Mouse (Mus musculus): ENCODE measurements at regions not wholly inside any gene's neighbourhood (a gene's known extent, or its start where the extent isn't known, plus 50 kb on each side); places are given as distances from the start of the nearest gene placed in this dataset.

- H3K36me3 ChIP-seq (ENCODE audit: control insufficient read depth, insufficient read depth, low read length): no peaks in the 10 kb centered on the region
- H3K9ac ChIP-seq (ENCODE audit: low read depth, low read length): no peak overlapping the region
- no peaks in the 10 kb centered on the region for H3K27me3 ChIP-seq (ENCODE audit: control insufficient read depth, insufficient read depth, low read length)
- H3K27ac ChIP-seq (ENCODE audit: low read depth, low read length): no peak overlapping the region
- H3K4me1 ChIP-seq (ENCODE audit: control insufficient read depth, insufficient read depth, low read length): no peaks in the 10 kb centered on the region
- H3K4me3 ChIP-seq (ENCODE audit: low read depth, low read length): no peak overlapping the region
- no peak for ATAC-seq (replicated peaks; ENCODE audit: insufficient number of reproducible peaks, low FRiP score, low TSS enrichment)
- 72% methylated on average over 3 of the region's 3 CpGs for WGBS (ENCODE audit: insufficient replicate concordance)
- H3K4me2 ChIP-seq: no peak overlapping the region
- no peaks in the 10 kb centered on the region for H3K9me3 ChIP-seq (replicated peaks; ENCODE audit: control insufficient read depth, low read length)
Observed at GRCm38 (mm10) chr3:118084508-118084907, 215.8 kb upstream of the Snx7 start.

GRCm38 (mm10) chr3:118072363-118072762 lies 203.6 kb upstream of the Snx7 start:
- H3K36me3 ChIP-seq (ENCODE audit: control insufficient read depth, insufficient read depth, low read length): no peaks in the 10 kb centered on the region
- H3K9ac ChIP-seq (ENCODE audit: low read depth, low read length): no peak overlapping the region
- H3K27me3 ChIP-seq (ENCODE audit: control insufficient read depth, insufficient read depth, low read length): no peaks in the 10 kb centered on the region
- no peak for ATAC-seq (replicated peaks; ENCODE audit: insufficient number of reproducible peaks, low FRiP score, low TSS enrichment)
- no peak overlapping the region for H3K27ac ChIP-seq (ENCODE audit: low read depth, low read length)
- WGBS (ENCODE audit: insufficient replicate concordance): 71% methylated on average over 3 of the region's 3 CpGs
- no peak overlapping the region for H3K4me2 ChIP-seq
- H3K9me3 ChIP-seq (replicated peaks; ENCODE audit: control insufficient read depth, low read length): no peaks in the 10 kb centered on the region
- no peaks in the 10 kb centered on the region for H3K4me1 ChIP-seq (ENCODE audit: control insufficient read depth, insufficient read depth, low read length)
- no peak overlapping the region for H3K4me3 ChIP-seq (ENCODE audit: low read depth, low read length)

- no peak overlapping the region for H3K4me2 ChIP-seq
- H3K4me3 ChIP-seq (ENCODE audit: low read depth, low read length): no peak overlapping the region
- no peaks in the 10 kb centered on the region for H3K9me3 ChIP-seq (replicated peaks; ENCODE audit: control insufficient read depth, low read length)
- 49% methylated on average over 4 of the region's 4 CpGs for WGBS (ENCODE audit: insufficient replicate concordance)
- no peaks in the 10 kb centered on the region for H3K4me1 ChIP-seq (ENCODE audit: control insufficient read depth, insufficient read depth, low read length)
- no peaks in the 10 kb centered on the region for H3K36me3 ChIP-seq (ENCODE audit: control insufficient read depth, insufficient read depth, low read length)
- H3K9ac ChIP-seq (ENCODE audit: low read depth, low read length): no peak overlapping the region
- no peak for ATAC-seq (replicated peaks; ENCODE audit: insufficient number of reproducible peaks, low FRiP score, low TSS enrichment)
- no peak overlapping the region for H3K27ac ChIP-seq (ENCODE audit: low read depth, low read length)
- H3K27me3 ChIP-seq (ENCODE audit: control insufficient read depth, insufficient read depth, low read length): no peaks in the 10 kb centered on the region
Observed at GRCm38 (mm10) chr3:118070129-118070528, 201.4 kb upstream of the Snx7 start.

GRCm38 (mm10) chr3:118063679-118064078 lies 194.9 kb upstream of the Snx7 start:
- Histone ChIP-seq H3K9me3 (replicated peaks; ENCODE audit: control insufficient read depth, low read length) (no peaks in the 10 kb centered on the region), H3K36me3 (ENCODE audit: control insufficient read depth, insufficient read depth, low read length) (no peaks in the 10 kb centered on the region), H3K4me2 (no peak overlapping the region), H3K9ac (ENCODE audit: low read depth, low read length) (no peak overlapping the region), H3K27me3 (ENCODE audit: control insufficient read depth, insufficient read depth, low read length) (no peaks in the 10 kb centered on the region), H3K4me1 (ENCODE audit: control insufficient read depth, insufficient read depth, low read length) (no peaks in the 10 kb centered on the region), H3K27ac (ENCODE audit: low read depth, low read length) (no peak overlapping the region), H3K4me3 (ENCODE audit: low read depth, low read length) (no peak overlapping the region)
- ATAC-seq (replicated peaks; ENCODE audit: insufficient number of reproducible peaks, low FRiP score, low TSS enrichment): no peak
- WGBS (ENCODE audit: insufficient replicate concordance): 44% methylated on average over 2 of the region's 2 CpGs

GRCm38 (mm10) chr3:118062569-118062968 lies 193.8 kb upstream of the Snx7 start:
- no peak overlapping the region for H3K4me3 ChIP-seq (ENCODE audit: low read depth, low read length)
- H3K36me3 ChIP-seq (ENCODE audit: control insufficient read depth, insufficient read depth, low read length): no peaks in the 10 kb centered on the region
- no peaks in the 10 kb centered on the region for H3K27me3 ChIP-seq (ENCODE audit: control insufficient read depth, insufficient read depth, low read length)
- no peaks in the 10 kb centered on the region for H3K4me1 ChIP-seq (ENCODE audit: control insufficient read depth, insufficient read depth, low read length)
- H3K4me2 ChIP-seq: no peak overlapping the region
- WGBS (ENCODE audit: insufficient replicate concordance): 83% methylated on average over 1 of the region's 1 CpGs
- no peak overlapping the region for H3K9ac ChIP-seq (ENCODE audit: low read depth, low read length)
- no peak for ATAC-seq (replicated peaks; ENCODE audit: insufficient number of reproducible peaks, low FRiP score, low TSS enrichment)
- no peaks in the 10 kb centered on the region for H3K9me3 ChIP-seq (replicated peaks; ENCODE audit: control insufficient read depth, low read length)
- no peak overlapping the region for H3K27ac ChIP-seq (ENCODE audit: low read depth, low read length)

GRCm38 (mm10) chr3:118047016-118047415 lies 178.3 kb upstream of the Snx7 start:
- H3K4me3 ChIP-seq (ENCODE audit: low read depth, low read length): no peak overlapping the region
- no peaks in the 10 kb centered on the region for H3K4me1 ChIP-seq (ENCODE audit: control insufficient read depth, insufficient read depth, low read length)
- no peak for ATAC-seq (replicated peaks; ENCODE audit: insufficient number of reproducible peaks, low FRiP score, low TSS enrichment)
- no peak overlapping the region for H3K27ac ChIP-seq (ENCODE audit: low read depth, low read length)
- H3K36me3 ChIP-seq (ENCODE audit: control insufficient read depth, insufficient read depth, low read length): no peaks in the 10 kb centered on the region
- no peaks in the 10 kb centered on the region for H3K9me3 ChIP-seq (replicated peaks; ENCODE audit: control insufficient read depth, low read length)
- WGBS (ENCODE audit: insufficient replicate concordance): 80% methylated on average over 11 of the region's 11 CpGs
- H3K4me2 ChIP-seq: no peak overlapping the region
- no peak overlapping the region for H3K9ac ChIP-seq (ENCODE audit: low read depth, low read length)
- no peaks in the 10 kb centered on the region for H3K27me3 ChIP-seq (ENCODE audit: control insufficient read depth, insufficient read depth, low read length)

- no peak for ATAC-seq (replicated peaks; ENCODE audit: insufficient number of reproducible peaks, low FRiP score, low TSS enrichment)
- Histone ChIP-seq H3K9me3 (replicated peaks; ENCODE audit: control insufficient read depth, low read length) (no peaks in the 10 kb centered on the region), H3K27ac (ENCODE audit: low read depth, low read length) (no peak overlapping the region), H3K36me3 (ENCODE audit: control insufficient read depth, insufficient read depth, low read length) (no peaks in the 10 kb centered on the region), H3K4me3 (ENCODE audit: low read depth, low read length) (no peak overlapping the region), H3K9ac (ENCODE audit: low read depth, low read length) (no peak overlapping the region), H3K4me1 (ENCODE audit: control insufficient read depth, insufficient read depth, low read length) (no peaks in the 10 kb centered on the region), H3K27me3 (ENCODE audit: control insufficient read depth, insufficient read depth, low read length) (no peaks in the 10 kb centered on the region), H3K4me2 (no peak overlapping the region)
- 82% methylated on average over 11 of the region's 11 CpGs for WGBS (ENCODE audit: insufficient replicate concordance)
Observed at GRCm38 (mm10) chr3:118046536-118046935, 177.8 kb upstream of the Snx7 start.

GRCm38 (mm10) chr3:118036501-118036900 lies 167.8 kb upstream of the Snx7 start:
- Histone ChIP-seq H3K4me2 (no peak overlapping the region), H3K27me3 (ENCODE audit: control insufficient read depth, insufficient read depth, low read length) (no peaks in the 10 kb centered on the region), H3K36me3 (ENCODE audit: control insufficient read depth, insufficient read depth, low read length) (no peaks in the 10 kb centered on the region), H3K9me3 (replicated peaks; ENCODE audit: control insufficient read depth, low read length) (no peaks in the 10 kb centered on the region), H3K4me3 (ENCODE audit: low read depth, low read length) (no peak overlapping the region), H3K9ac (ENCODE audit: low read depth, low read length) (no peak overlapping the region), H3K4me1 (ENCODE audit: control insufficient read depth, insufficient read depth, low read length) (no peaks in the 10 kb centered on the region), H3K27ac (ENCODE audit: low read depth, low read length) (no peak overlapping the region)
- WGBS (ENCODE audit: insufficient replicate concordance): 78% methylated on average over 7 of the region's 7 CpGs
- no peak for ATAC-seq (replicated peaks; ENCODE audit: insufficient number of reproducible peaks, low FRiP score, low TSS enrichment)

GRCm38 (mm10) chr3:117995401-117995800 lies 126.7 kb upstream of the Snx7 start:
- H3K4me3 ChIP-seq (ENCODE audit: low read depth, low read length): no peak overlapping the region
- no peaks in the 10 kb centered on the region for H3K4me1 ChIP-seq (ENCODE audit: control insufficient read depth, insufficient read depth, low read length)
- no peaks in the 10 kb centered on the region for H3K36me3 ChIP-seq (ENCODE audit: control insufficient read depth, insufficient read depth, low read length)
- no peaks in the 10 kb centered on the region for H3K9me3 ChIP-seq (replicated peaks; ENCODE audit: control insufficient read depth, low read length)
- WGBS (ENCODE audit: insufficient replicate concordance): 72% methylated on average over 4 of the region's 4 CpGs
- no peak overlapping the region for H3K9ac ChIP-seq (ENCODE audit: low read depth, low read length)
- no peak overlapping the region for H3K4me2 ChIP-seq
- no peak for ATAC-seq (replicated peaks; ENCODE audit: insufficient number of reproducible peaks, low FRiP score, low TSS enrichment)
- H3K27me3 ChIP-seq (ENCODE audit: control insufficient read depth, insufficient read depth, low read length): no peaks in the 10 kb centered on the region
- H3K27ac ChIP-seq (ENCODE audit: low read depth, low read length): no peak overlapping the region
